Mouse (Mus musculus) E14TG2a.4 (cell line): ENCODE measurements at regions not wholly inside any gene's neighbourhood (a gene's known extent, or its start where the extent isn't known, plus 50 kb on each side); places are given as distances from the start of the nearest gene placed in this dataset.

ENCODE experiments used
- CTCF ChIP-seq: conservative IDR thresholded peaks from 2 replicates; pipeline ENCODE4 v1.5.1; 2014; ENCODE audit warnings: low read length
- POU5F1 ChIP-seq: IDR thresholded peaks from 2 replicates; pipeline ENCODE4 v1.6.1; 2014; ENCODE audit warnings: low read length, borderline replicate concordance

- no peak for TF ChIP-seq CTCF
- no peak for TF ChIP-seq POU5F1
Observed at GRCm38 (mm10) chr4:68128124-68128523, 826.1 kb downstream of the Brinp1 start.
